Mouse (Mus musculus): ENCODE results near the gene Zdhhc18. TPM values are rescaled to one million over a fixed set of nuclear protein-coding genes. Genes with fewer than 3 reads are reported as not detected.

Gene Zdhhc18
- total and polyA plus RNA-seq, 2 experiments from 2014 or later, result 9.3 to 21.2 TPM

DNA sequence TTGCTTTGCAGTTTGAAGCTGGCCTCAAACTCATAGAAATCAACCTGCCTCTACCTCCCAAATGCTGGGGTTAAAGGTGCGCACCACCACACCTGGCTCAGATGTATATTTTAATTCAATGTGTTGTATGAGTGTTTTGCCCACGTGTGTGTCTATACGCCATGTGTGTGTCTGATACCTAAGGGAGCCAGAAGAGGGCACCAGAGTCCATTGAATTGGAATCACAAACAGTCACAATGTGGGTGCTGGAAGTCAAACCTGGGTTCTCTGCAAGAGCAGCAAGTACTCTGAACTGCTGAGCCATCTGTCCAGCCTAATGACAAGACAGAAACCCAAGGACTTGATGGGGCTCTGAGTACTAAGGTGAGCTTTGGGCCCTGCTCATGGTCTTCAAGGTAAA is 4.8 kb downstream of the Zdhhc18 start:
- peak; percentile 29; the same call in 1 of the 2 replicates for TF ChIP-seq CTCF (IDR thresholded peaks at IDR 0.05; ENCODE audit: low read depth)
- ATAC-seq (no peak), DNase-seq (no peak)
- Histone ChIP-seq H3K9me3 (ENCODE audit: low read length) (peaks cover 6% of the 10 kb centered on the region; the same call in 1 of the 2 replicates), H3K27ac (ENCODE audit: low read depth, low read length) (no peak overlapping the region), H3K4me3 (ENCODE audit: low read depth, low read length) (no peak overlapping the region), H3K4me2 (ENCODE audit: low read depth) (no peak overlapping the region), H3K27me3 (ENCODE audit: insufficient read depth, low read length) (no peaks in the 10 kb centered on the region), H3K4me1 (ENCODE audit: insufficient read depth) (no peaks in the 10 kb centered on the region), H3K9ac (no peak overlapping the region), H3K36me3 (ENCODE audit: insufficient read depth) (no peaks in the 10 kb centered on the region)
- WGBS, result 90% methylated on average over 3 of the region's 3 CpGs

DNA sequence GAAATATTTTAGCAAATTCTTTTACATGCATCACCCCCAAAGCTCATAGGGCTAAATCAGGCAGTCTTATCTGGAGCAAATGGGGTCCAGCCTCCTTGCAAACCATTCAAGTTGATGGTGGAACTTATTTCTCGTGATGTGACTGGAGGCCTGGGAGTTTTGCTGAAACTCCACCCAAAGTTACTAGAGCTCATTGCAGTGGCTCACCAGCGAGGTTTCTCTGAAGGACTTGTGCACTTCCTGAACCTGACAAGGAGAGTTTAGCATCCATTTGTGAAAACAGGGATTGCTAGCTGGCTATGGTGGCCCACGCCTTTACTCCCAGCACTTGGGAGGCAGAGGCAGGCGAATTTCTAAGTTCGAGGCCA is 15.9 kb downstream of the Zdhhc18 start:
- no peak overlapping the region for H3K27ac ChIP-seq (ENCODE audit: low read depth, low read length)
- DNase-seq, result no peak
- no peaks in the 10 kb centered on the region for H3K9me3 ChIP-seq (ENCODE audit: low read length)
- no peaks in the 10 kb centered on the region for H3K36me3 ChIP-seq (ENCODE audit: insufficient read depth)
- TF ChIP-seq CTCF (IDR thresholded peaks at IDR 0.05; ENCODE audit: low read depth), result no peak
- no peaks in the 10 kb centered on the region for H3K27me3 ChIP-seq (ENCODE audit: insufficient read depth, low read length)
- 0 out of 2 replicates have a peak, but pooled peaks cover 6% of the 10 kb centered on the region for H3K4me1 ChIP-seq (ENCODE audit: insufficient read depth)
- H3K4me2 ChIP-seq (ENCODE audit: low read depth), result no peak overlapping the region
- no peak overlapping the region for H3K4me3 ChIP-seq (ENCODE audit: low read depth, low read length)
- no peak overlapping the region for H3K9ac ChIP-seq
- 79% methylated on average over 5 of the region's 5 CpGs for WGBS
- no peak for ATAC-seq

DNA sequence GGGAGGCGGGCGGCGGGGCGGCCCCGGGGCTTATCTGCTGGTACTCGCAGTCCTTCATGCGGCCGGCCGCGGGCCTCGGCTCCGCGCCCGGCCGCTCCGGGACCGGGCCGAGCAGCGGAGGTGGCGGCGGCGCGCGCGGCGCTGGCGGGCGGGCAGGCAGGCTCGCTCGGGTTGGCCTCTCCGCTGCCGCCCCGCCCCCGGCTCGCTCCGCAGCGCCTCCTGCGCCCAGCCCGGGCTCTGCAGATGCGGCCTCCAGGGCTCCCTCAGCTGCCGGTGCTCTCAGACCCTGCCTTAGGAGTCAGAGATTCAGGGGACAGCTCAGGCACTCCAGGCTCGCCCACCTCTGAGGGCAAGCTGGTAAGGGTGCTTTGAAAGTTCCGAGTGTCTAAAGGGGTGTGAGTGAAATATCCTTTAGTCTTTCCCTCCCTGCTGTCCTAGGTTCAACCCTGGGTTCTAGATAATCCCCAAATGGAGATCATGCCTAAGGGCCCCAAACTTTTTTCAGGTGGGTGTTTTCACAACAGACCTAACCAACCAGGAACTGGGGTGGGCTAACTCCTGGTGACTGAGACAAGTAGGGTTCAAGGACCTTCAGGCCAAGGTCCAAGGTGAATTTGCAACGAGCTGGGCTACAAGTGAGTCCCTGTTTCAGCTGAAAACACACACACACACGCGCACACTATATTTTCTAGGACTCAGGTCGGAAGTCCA is 16.5 kb downstream of the Zdhhc18 start:
- H3K4me2 ChIP-seq (ENCODE audit: low read depth), result peak overlapping the region; percentile 92
- H3K27ac ChIP-seq (ENCODE audit: low read depth, low read length), result peak overlapping the region; percentile 87
- peak; percentile 88 for DNase-seq
- peak; percentile 97 for ATAC-seq
- peak overlapping the region; percentile 88 for H3K4me3 ChIP-seq (ENCODE audit: low read depth, low read length)
- no peaks in the 10 kb centered on the region for H3K9me3 ChIP-seq (ENCODE audit: low read length)
- no peaks in the 10 kb centered on the region for H3K27me3 ChIP-seq (ENCODE audit: insufficient read depth, low read length)
- WGBS, result 12% methylated on average over 41 of the region's 47 CpGs
- H3K36me3 ChIP-seq (ENCODE audit: insufficient read depth), result no peaks in the 10 kb centered on the region
- TF ChIP-seq CTCF (IDR thresholded peaks at IDR 0.05; ENCODE audit: low read depth), result peak; percentile 80
- 0 out of 2 replicates have a peak, but pooled peaks cover 6% of the 10 kb centered on the region for H3K4me1 ChIP-seq (ENCODE audit: insufficient read depth)
- peak overlapping the region; percentile 84 for H3K9ac ChIP-seq

DNA sequence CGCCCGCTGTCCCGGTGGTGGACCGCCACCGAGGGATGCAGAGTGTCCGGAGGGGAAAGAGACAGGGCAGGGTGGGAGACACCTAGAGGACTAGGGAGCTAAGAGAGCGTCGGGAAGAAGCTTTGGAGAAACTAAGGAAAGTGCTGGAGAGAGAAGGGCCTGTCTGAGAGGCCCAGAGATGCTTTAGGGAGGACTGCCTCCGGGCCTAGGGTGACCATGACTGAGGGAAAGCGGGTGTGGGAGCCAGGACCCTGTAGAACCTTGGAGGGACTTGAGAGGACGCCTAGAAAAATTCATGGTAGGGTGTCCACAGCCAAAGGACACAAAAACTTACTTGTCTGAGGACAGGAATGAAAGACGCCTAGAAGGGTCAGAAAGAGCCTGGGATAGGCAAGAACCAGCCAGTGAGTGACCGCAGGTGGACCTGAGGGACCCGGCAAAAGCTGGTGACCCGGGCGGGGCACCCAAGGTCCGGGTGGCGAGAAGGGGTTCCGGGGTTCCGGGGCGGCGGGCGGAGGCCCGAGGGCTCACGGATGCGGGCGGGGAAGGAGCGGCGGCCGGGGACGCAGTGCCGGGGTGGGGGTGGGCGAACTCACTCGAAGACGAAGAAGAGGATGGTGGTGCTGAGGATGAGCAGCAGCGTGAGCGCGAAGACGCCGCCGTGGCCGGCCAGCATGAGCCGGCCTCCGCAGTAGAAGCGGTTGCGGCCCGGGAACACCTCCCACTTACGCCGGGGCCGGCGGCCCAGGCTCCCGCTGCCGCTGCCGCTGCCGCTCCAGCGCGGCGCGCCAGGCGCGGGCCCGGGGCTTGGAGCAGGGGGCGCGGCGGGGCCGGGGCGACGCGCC is 17.2 kb downstream of the Zdhhc18 start:
- peak overlapping the region; percentile 88 for H3K4me3 ChIP-seq (ENCODE audit: low read depth, low read length)
- no peak; the same call in 1 of the 2 replicates for TF ChIP-seq CTCF (IDR thresholded peaks at IDR 0.05; ENCODE audit: low read depth)
- H3K9me3 ChIP-seq (ENCODE audit: low read length), result no peaks in the 10 kb centered on the region
- H3K27me3 ChIP-seq (ENCODE audit: insufficient read depth, low read length), result no peaks in the 10 kb centered on the region
- 2% methylated on average over 60 of the region's 69 CpGs for WGBS
- H3K4me1 ChIP-seq (ENCODE audit: insufficient read depth), result 0 out of 2 replicates have a peak, but pooled peaks cover 6% of the 10 kb centered on the region
- peak; percentile 77 for ATAC-seq
- peak overlapping the region; percentile 87 for H3K27ac ChIP-seq (ENCODE audit: low read depth, low read length)
- peak overlapping the region; percentile 92 for H3K4me2 ChIP-seq (ENCODE audit: low read depth)
- no peaks in the 10 kb centered on the region for H3K36me3 ChIP-seq (ENCODE audit: insufficient read depth)
- peak overlapping the region; percentile 84 for H3K9ac ChIP-seq
- DNase-seq, result peak; percentile 53

DNA sequence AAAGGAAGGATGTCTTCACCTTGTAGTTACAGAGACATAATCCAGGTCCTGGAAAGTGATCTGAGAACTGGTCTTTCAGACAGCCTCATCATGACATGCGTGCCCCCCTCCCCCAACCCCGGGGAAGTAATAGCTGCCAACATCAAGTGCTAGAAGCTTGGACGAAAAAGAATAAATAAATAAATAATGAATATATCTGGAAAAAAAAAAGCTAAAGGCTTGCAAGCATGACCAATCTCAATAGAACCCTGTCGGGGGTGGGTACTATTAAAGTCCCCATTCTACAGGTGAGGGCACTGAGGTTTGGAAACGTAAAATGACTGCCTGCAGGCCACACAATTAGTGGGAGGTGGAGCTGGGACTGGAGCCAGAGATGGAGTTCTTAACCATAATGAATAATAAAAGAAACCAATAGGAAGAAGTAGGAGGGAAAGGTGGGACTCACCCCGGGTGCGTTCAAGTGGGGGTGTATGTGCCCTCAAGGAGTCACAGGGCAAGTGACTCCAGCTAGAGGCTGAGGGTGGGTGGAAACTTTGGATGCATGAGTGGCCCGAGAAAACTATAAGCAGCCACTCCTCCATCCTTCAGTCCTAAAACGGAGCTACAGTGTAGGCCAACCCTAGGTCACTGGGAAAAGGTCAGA is 18.1 kb downstream of the Zdhhc18 start:
- Histone ChIP-seq H3K27me3 (ENCODE audit: insufficient read depth, low read length) (no peaks in the 10 kb centered on the region), H3K27ac (ENCODE audit: low read depth, low read length) (no peak overlapping the region), H3K36me3 (ENCODE audit: insufficient read depth) (peaks cover 1% of the 10 kb centered on the region; the same call in 1 of the 2 replicates), H3K9me3 (ENCODE audit: low read length) (no peaks in the 10 kb centered on the region), H3K4me1 (ENCODE audit: insufficient read depth) (0 out of 2 replicates have a peak, but pooled peaks cover 6% of the 10 kb centered on the region), H3K9ac (peak overlapping the region; percentile 84), H3K4me2 (ENCODE audit: low read depth) (peak overlapping the region; percentile 92), H3K4me3 (ENCODE audit: low read depth, low read length) (peak overlapping the region; percentile 88)
- WGBS, result 26% methylated on average over 9 of the region's 9 CpGs
- TF ChIP-seq CTCF (IDR thresholded peaks at IDR 0.05; ENCODE audit: low read depth), result no peak
- ATAC-seq, result no peak
- no peak for DNase-seq

DNA sequence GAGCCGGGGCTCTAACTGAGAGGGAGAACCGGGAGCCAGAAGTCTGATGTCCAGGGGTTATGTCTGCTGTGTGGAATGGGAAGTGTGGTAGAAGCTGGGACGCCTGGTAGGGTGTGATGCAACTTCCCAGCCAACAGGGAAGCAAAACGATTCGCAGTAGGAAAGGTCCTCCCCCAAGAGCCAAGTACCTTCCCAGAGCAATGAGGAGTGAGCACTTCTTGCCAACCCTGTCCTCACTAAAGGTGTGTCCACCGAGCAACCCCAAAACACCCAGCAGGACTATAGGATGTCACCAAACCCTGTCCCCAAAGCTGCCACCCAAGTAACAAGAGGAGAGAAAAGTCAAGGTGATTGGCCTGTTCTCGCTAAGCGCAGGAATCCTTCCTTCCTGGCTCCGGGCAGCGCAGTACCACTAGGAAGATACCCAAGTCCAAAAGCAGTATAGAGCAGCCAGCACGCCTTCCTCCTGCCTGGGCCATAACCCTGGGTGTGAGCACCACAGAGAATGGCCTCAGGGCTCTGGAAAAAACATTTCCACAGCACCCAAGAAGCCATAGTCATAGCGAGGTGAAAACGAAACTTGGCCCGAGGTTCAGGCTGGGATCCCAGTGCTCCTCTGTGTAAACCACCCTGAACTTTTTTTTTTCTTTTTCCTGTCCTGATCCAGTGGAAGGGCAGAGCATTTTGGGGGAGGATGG is 18.7 kb downstream of the Zdhhc18 start:
- no peak overlapping the region for H3K27ac ChIP-seq (ENCODE audit: low read depth, low read length)
- 0 out of 2 replicates have a peak overlapping the region, but pooled peaks have one; percentile 92 for H3K4me2 ChIP-seq (ENCODE audit: low read depth)
- no peaks in the 10 kb centered on the region for H3K9me3 ChIP-seq (ENCODE audit: low read length)
- 0 out of 2 replicates have a peak, but pooled peaks cover 6% of the 10 kb centered on the region for H3K4me1 ChIP-seq (ENCODE audit: insufficient read depth)
- TF ChIP-seq CTCF (IDR thresholded peaks at IDR 0.05; ENCODE audit: low read depth), result no peak
- ATAC-seq (no peak), DNase-seq (no peak)
- H3K9ac ChIP-seq, result no peak overlapping the region
- H3K4me3 ChIP-seq (ENCODE audit: low read depth, low read length), result no peak overlapping the region
- H3K36me3 ChIP-seq (ENCODE audit: insufficient read depth), result peaks cover 5% of the 10 kb centered on the region
- H3K27me3 ChIP-seq (ENCODE audit: insufficient read depth, low read length), result no peaks in the 10 kb centered on the region
- WGBS, result 77% methylated on average over 14 of the region's 14 CpGs
